Mouse (Mus musculus): Measurements from ENCODE around the gene Wdr5.

DNA sequence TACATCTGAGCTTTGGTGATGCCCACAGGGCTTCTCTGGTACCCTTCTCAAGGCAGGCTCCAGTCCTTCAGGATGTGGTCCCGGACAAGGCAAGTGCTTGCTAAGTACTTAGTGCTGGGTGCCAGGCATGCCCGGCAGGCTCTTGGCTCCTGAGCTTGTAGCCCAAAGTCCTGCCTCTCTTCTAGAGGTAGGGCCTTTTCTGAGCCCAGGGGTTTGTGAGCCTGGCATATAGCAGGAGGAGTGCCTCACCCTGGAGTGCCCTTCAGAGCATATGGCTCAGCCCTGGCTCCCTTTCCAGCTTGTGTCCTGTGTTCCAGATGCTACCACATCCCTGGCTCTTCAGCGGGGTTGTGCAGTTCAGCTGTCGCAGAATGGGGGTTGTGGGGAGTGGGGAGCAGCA is 49.7 kb downstream of the Wdr5 start:
- TF ChIP-seq POLR2A (IDR thresholded peaks at IDR 0.05; ENCODE audit: low read depth, low read length) (no peak), CTCF (IDR thresholded peaks at IDR 0.05; ENCODE audit: extremely low read depth, insufficient read length, insufficient replicate concordance, low read depth, low read length) (no peak)
